In the genomic region with DNA sequence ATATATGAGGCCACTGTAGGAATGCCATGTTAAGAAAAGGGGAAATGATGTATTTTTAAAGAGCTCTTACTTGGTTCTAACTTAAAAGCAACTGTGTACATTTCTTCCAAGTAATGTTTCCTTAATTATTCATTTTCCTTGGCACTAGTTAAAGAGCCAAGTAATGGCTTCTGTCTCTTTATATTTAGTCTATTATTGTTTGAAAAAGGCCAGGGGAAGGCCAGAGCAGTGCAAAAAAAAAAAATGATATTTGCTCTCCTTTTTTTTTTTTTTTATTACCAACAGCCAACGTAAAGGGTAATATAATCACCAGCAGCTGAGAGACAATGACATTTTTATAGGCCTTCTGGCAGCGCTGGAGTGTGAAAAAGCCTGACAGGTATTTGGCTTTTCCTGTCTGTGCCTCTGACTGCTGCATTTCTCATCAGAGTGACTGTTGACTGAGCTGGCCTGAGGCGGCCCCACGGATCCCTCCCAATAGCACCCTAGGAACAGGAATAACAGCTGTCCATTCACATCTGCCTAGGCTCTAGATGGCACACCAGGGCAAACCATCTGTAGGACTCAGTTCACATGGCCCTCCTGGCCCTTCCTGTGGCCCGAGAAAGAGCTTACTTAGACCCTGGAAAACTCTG, we compare ENCODE assay signal across 12 mouse cellular contexts.
DNase-seq lines count a peak whose midpoint lies in the region; ATAC-seq and TF ChIP-seq lines count a peak whose summit lies in the region.
"Had no signal": no experiment of that assay in that cellular context is flagged by ENCODE, and none has a peak within 500 bp of the region (broad histone marks: within the 10 kb centered on the region; RNA-seq: fewer than 3 reads in every experiment).

No protein-coding gene starts in this region.

- WGBS in embryonic facial prominence, embryonic 11.5 days: 41% methylated on average over 5 of the region's 5 CpGs
- 53% methylated on average over 5 of the region's 5 CpGs for whole genome bisulfite sequencing in embryonic facial prominence, embryonic 10.5 days
- 6% methylated on average over 5 of the region's 5 CpGs for WGBS in kidney, postnatal 0 days
- 9% methylated on average over 5 of the region's 5 CpGs for WGBS in stomach, embryonic 14.5 days
- 9% methylated on average over 5 of the region's 5 CpGs for WGBS in stomach, postnatal 0 days
- 10% methylated on average over 5 of the region's 5 CpGs for WGBS in stomach, embryonic 16.5 days

- TF ChIP-seq CTCF in kidney, postnatal 0 days (IDR thresholded peaks at IDR 0.05; ENCODE audit: low read depth): no peak
- no peak for TF ChIP-seq CTCF in stomach, postnatal 0 days (IDR thresholded peaks at IDR 0.05; ENCODE audit: low read depth)

- H3K4me1 ChIP-seq in embryonic facial prominence, embryonic 11.5 days (ENCODE audit: control insufficient read depth, insufficient read depth, low read length): no peaks in the 10 kb centered on the region
- peaks cover 24% of the 10 kb centered on the region for H3K4me1 ChIP-seq in embryonic facial prominence, embryonic 10.5 days
- peaks cover 10% of the 10 kb centered on the region; the same call in 1 of the 2 replicates for H3K4me1 ChIP-seq in kidney, postnatal 0 days (replicated peaks; ENCODE audit: insufficient read depth, low read length)
- peaks cover 23% of the 10 kb centered on the region; the same call in 1 of the 2 replicates for H3K4me1 ChIP-seq in stomach, embryonic 14.5 days (ENCODE audit: control insufficient read depth, insufficient read depth, low read length)
- H3K4me1 ChIP-seq in stomach, postnatal 0 days (replicated peaks; ENCODE audit: control insufficient read depth, insufficient read depth): peaks cover 7% of the 10 kb centered on the region; the same call in 1 of the 2 replicates
- H3K4me1 ChIP-seq in stomach, embryonic 16.5 days (ENCODE audit: control insufficient read depth, insufficient read depth, low read length): peaks cover 19% of the 10 kb centered on the region

- H3K27me3 ChIP-seq in embryonic facial prominence, embryonic 11.5 days (ENCODE audit: control insufficient read depth, insufficient read depth, low read length): no peaks in the 10 kb centered on the region
- no peaks in the 10 kb centered on the region for H3K27me3 ChIP-seq in embryonic facial prominence, embryonic 10.5 days (replicated peaks; ENCODE audit: low read depth, poor library complexity, severe bottlenecking)
- no peaks in the 10 kb centered on the region for H3K27me3 ChIP-seq in kidney, postnatal 0 days (ENCODE audit: insufficient read depth, low read length)
- H3K27me3 ChIP-seq in stomach, embryonic 14.5 days (ENCODE audit: control insufficient read depth, insufficient read depth, low read length): no peaks in the 10 kb centered on the region
- no peaks in the 10 kb centered on the region for H3K27me3 ChIP-seq in stomach, postnatal 0 days (ENCODE audit: control insufficient read depth, insufficient read depth, low read length)
- peaks cover 3% of the 10 kb centered on the region; the same call in 1 of the 2 replicates for H3K27me3 ChIP-seq in stomach, embryonic 16.5 days (ENCODE audit: control insufficient read depth, insufficient read depth, low read length)

- TF ChIP-seq EP300 in stomach, postnatal 0 days (optimal IDR thresholded peaks at IDR 0.05): no peak

- H3K4me2 ChIP-seq in embryonic facial prominence, embryonic 11.5 days (ENCODE audit: low read depth, low read length): no peak overlapping the region
- H3K4me2 ChIP-seq in kidney, postnatal 0 days (ENCODE audit: low read length): no peak overlapping the region
- H3K4me2 ChIP-seq in stomach, embryonic 14.5 days (replicated peaks; ENCODE audit: low read depth, low read length): no peak overlapping the region
- no peak overlapping the region for H3K4me2 ChIP-seq in stomach, postnatal 0 days (replicated peaks; ENCODE audit: low read depth)
- H3K4me2 ChIP-seq in stomach, embryonic 16.5 days (ENCODE audit: low read depth, low read length): no peak overlapping the region
- H3K4me2 ChIP-seq: liver, embryonic 11.5 days had no signal

- H3K27ac ChIP-seq in embryonic facial prominence, embryonic 11.5 days (replicated peaks; ENCODE audit: low read depth, low read length): no peak overlapping the region
- H3K27ac ChIP-seq in embryonic facial prominence, embryonic 10.5 days (replicated peaks): no peak overlapping the region
- no peak overlapping the region for H3K27ac ChIP-seq in kidney, postnatal 0 days
- no peak overlapping the region; the same call in 1 of the 2 replicates for H3K27ac ChIP-seq in stomach, embryonic 14.5 days (ENCODE audit: low read length)
- H3K27ac ChIP-seq in stomach, postnatal 0 days (replicated peaks): no peak overlapping the region
- no peak overlapping the region for H3K27ac ChIP-seq in stomach, embryonic 16.5 days (ENCODE audit: low read length)

- no peak for ATAC-seq in embryonic facial prominence, embryonic 11.5 days (replicated peaks; ENCODE audit: insufficient number of reproducible peaks, low FRiP score, low TSS enrichment, low read depth)
- ATAC-seq in kidney, postnatal 0 days (replicated peaks; ENCODE audit: low FRiP score, low read depth): no peak
- ATAC-seq in stomach, embryonic 14.5 days (ENCODE audit: insufficient number of reproducible peaks, insufficient read depth, low FRiP score, low read depth): peak; percentile 18; the same call in 1 of the 2 replicates
- no peak for ATAC-seq in stomach, postnatal 0 days (ENCODE audit: low FRiP score, low TSS enrichment)
- peak; percentile 59; the same call in 1 of the 2 replicates for ATAC-seq in stomach, embryonic 16.5 days (ENCODE audit: insufficient read depth, low FRiP score)

- peak; percentile 13 for DNase-seq in embryonic facial prominence, embryonic 11.5 days (ENCODE audit: low spot score)
- no peak for DNase-seq in embryonic facial prominence, embryonic 10.5 days (ENCODE audit: low spot score)
- peak; percentile 78 for DNase-seq in kidney, postnatal 0 days (ENCODE audit: low spot score)
- DNase-seq in kidney, postnatal 14 days: no peak
- DNase-seq in stomach, postnatal 0 days (ENCODE audit: low spot score): no peak
- no peak for DNase-seq in T-cell, adult 2 months (ENCODE audit: low spot score)
- DNase-seq: adrenal gland, postnatal 36 days; B cell, adult 2 months; cerebellum, adult 2 months had no signal

- H3K36me3 ChIP-seq in embryonic facial prominence, embryonic 11.5 days (replicated peaks; ENCODE audit: control insufficient read depth, insufficient read depth, low read depth, low read length): no peaks in the 10 kb centered on the region
- no peaks in the 10 kb centered on the region for H3K36me3 ChIP-seq in embryonic facial prominence, embryonic 10.5 days (replicated peaks)
- no peaks in the 10 kb centered on the region for H3K36me3 ChIP-seq in kidney, postnatal 0 days (ENCODE audit: insufficient read depth, low read length)
- H3K36me3 ChIP-seq in stomach, embryonic 14.5 days (ENCODE audit: control insufficient read depth, insufficient read depth, low read length): no peaks in the 10 kb centered on the region
- H3K36me3 ChIP-seq in stomach, postnatal 0 days (ENCODE audit: control insufficient read depth, insufficient read depth, low read length): no peaks in the 10 kb centered on the region
- H3K36me3 ChIP-seq in stomach, embryonic 16.5 days (ENCODE audit: control insufficient read depth, insufficient read depth, low read length): no peaks in the 10 kb centered on the region

- no peak overlapping the region for H3K9ac ChIP-seq in embryonic facial prominence, embryonic 11.5 days (replicated peaks; ENCODE audit: low read length)
- H3K9ac ChIP-seq in kidney, postnatal 0 days (ENCODE audit: low read depth, low read length): no peak overlapping the region
- H3K9ac ChIP-seq in stomach, embryonic 14.5 days (replicated peaks; ENCODE audit: low read depth, low read length): no peak overlapping the region
- H3K9ac ChIP-seq in stomach, postnatal 0 days (ENCODE audit: low read length): no peak overlapping the region
- H3K9ac ChIP-seq in stomach, embryonic 16.5 days (ENCODE audit: low read length): no peak overlapping the region

- H3K9me3 ChIP-seq in embryonic facial prominence, embryonic 11.5 days (replicated peaks; ENCODE audit: control insufficient read depth, low read length): no peaks in the 10 kb centered on the region
- no peaks in the 10 kb centered on the region for H3K9me3 ChIP-seq in embryonic facial prominence, embryonic 10.5 days
- H3K9me3 ChIP-seq in kidney, postnatal 0 days (replicated peaks; ENCODE audit: low read length): no peaks in the 10 kb centered on the region
- no peaks in the 10 kb centered on the region for H3K9me3 ChIP-seq in stomach, embryonic 14.5 days (ENCODE audit: control insufficient read depth, low read depth, low read length)
- H3K9me3 ChIP-seq in stomach, postnatal 0 days (ENCODE audit: control insufficient read depth, low read length): no peaks in the 10 kb centered on the region
- no peaks in the 10 kb centered on the region for H3K9me3 ChIP-seq in stomach, embryonic 16.5 days (replicated peaks; ENCODE audit: control insufficient read depth, low read length)

- H3K4me3 ChIP-seq in embryonic facial prominence, embryonic 11.5 days (ENCODE audit: low read depth, low read length): no peak overlapping the region
- no peak overlapping the region for H3K4me3 ChIP-seq in embryonic facial prominence, embryonic 10.5 days
- H3K4me3 ChIP-seq in kidney, postnatal 0 days (replicated peaks; ENCODE audit: low read depth, low read length): no peak overlapping the region
- H3K4me3 ChIP-seq in stomach, embryonic 14.5 days (ENCODE audit: low read depth, low read length): no peak overlapping the region
- H3K4me3 ChIP-seq in stomach, postnatal 0 days (ENCODE audit: low read depth, low read length): no peak overlapping the region
- H3K4me3 ChIP-seq in stomach, embryonic 16.5 days (replicated peaks; ENCODE audit: low read length): no peak overlapping the region

Comparison
In these comparisons a context has a peak if more than half of its experiments do, and no peak if none do; other contexts are left out.
1. ATAC-seq: peak in stomach, embryonic 14.5 days (single experiment) and stomach, embryonic 16.5 days (single experiment); none in embryonic facial prominence, embryonic 11.5 days (single experiment), kidney, postnatal 0 days (single experiment) and stomach, postnatal 0 days (single experiment).
2. DNase-seq: peak in embryonic facial prominence, embryonic 11.5 days (single experiment) and kidney, postnatal 0 days (single experiment); none in embryonic facial prominence, embryonic 10.5 days (single experiment), kidney, postnatal 14 days (single experiment), stomach, postnatal 0 days (single experiment) and T-cell, adult 2 months (single experiment).